Mouse (Mus musculus) brain, embryonic 14.5 days (tissue): ENCODE data around the gene Polr2f.

Source experiments
- CTCF ChIP-seq: fragments of 200-500 bp; IDR thresholded peaks from 2 replicates; pipeline ENCODE4 v1.5.1; 2012; ENCODE audit warnings: inconsistent platforms, mild to moderate bottlenecking, moderate library complexity, borderline replicate concordance; ENCODE audit not compliant: insufficient read depth, insufficient read length; ENCODE audit errors: extremely low read depth
- POLR2A ChIP-seq: fragments of 200-500 bp; IDR thresholded peaks from 2 replicates; pipeline ENCODE4 v1.6.1; 2012; ENCODE audit warnings: mild to moderate bottlenecking, inconsistent platforms, borderline replicate concordance; ENCODE audit not compliant: poor library complexity, insufficient read depth, insufficient read length, severe bottlenecking; ENCODE audit errors: extremely low read depth

DNA sequence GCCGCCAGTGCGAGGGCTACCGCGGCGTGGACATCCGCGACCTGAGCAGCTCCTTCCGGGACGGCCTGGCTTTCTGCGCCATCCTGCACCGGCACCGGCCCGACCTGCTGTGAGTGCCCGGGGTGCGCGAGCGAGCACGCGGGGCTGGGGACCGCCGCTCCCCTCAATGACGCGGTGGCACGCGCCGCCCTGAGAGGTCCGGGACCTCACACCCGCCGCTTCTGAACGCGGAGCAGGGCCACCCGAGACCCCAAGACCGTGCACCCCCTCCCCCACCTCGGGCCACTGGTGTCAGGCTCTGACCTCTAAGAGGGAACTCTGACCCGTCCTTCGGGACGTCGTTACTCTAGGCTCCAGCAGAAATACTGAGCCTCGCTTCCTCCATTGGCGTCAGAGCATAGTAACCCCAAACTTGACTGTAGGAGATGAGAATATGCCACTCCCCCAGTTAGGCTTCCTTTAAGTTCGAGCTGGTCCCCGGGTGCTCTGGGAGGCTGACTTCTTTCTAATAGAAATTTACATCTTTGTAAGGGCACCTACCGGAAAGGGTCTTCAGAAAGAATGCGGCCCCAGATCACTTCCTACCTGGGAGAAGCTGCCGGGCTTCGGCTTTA, 31.4 kb upstream of the Polr2f start:
- TF ChIP-seq POLR2A (0 out of 2 replicates have a peak, but pooled peaks have one; percentile 5), CTCF (no peak)
